In genomic region chr19:42332081-42332736, GRCm38 (mm10) we compare ENCODE assay signal across 10 mouse cellular contexts.
DNase-seq lines count a peak whose midpoint lies in the region; ATAC-seq and TF ChIP-seq lines count a peak whose summit lies in the region.
"Had no signal": no experiment of that assay in that cellular context is flagged by ENCODE, and none has a peak within 500 bp of the region (broad histone marks: within the 10 kb centered on the region; RNA-seq: fewer than 3 reads in every experiment).

No protein-coding gene starts in this region.

- no peak overlapping the region for H3K4me3 ChIP-seq in embryonic facial prominence, embryonic 11.5 days (ENCODE audit: low read depth, low read length)
- H3K4me3 ChIP-seq in embryonic facial prominence, embryonic 10.5 days, result no peak overlapping the region
- H3K4me3 ChIP-seq in left cerebral cortex, adult 2 months, result no peak overlapping the region

- no peaks in the 10 kb centered on the region for H3K27me3 ChIP-seq in embryonic facial prominence, embryonic 11.5 days (ENCODE audit: control insufficient read depth, insufficient read depth, low read length)
- H3K27me3 ChIP-seq in embryonic facial prominence, embryonic 10.5 days (replicated peaks; ENCODE audit: low read depth, poor library complexity, severe bottlenecking), result no peaks in the 10 kb centered on the region

- no peaks in the 10 kb centered on the region for H3K9me3 ChIP-seq in embryonic facial prominence, embryonic 11.5 days (replicated peaks; ENCODE audit: control insufficient read depth, low read length)
- H3K9me3 ChIP-seq in embryonic facial prominence, embryonic 10.5 days, result no peaks in the 10 kb centered on the region

- TF ChIP-seq CTCF in left cerebral cortex, adult 2 months (IDR thresholded peaks at IDR 0.05), result peak; percentile 73
- TF ChIP-seq CTCF in brain, embryonic 14.5 days (IDR thresholded peaks at IDR 0.05; ENCODE audit: borderline replicate concordance, extremely low read depth, insufficient read depth, insufficient read length), result peak; percentile 53; the same call in 1 of the 2 replicates

- H3K36me3 ChIP-seq in embryonic facial prominence, embryonic 11.5 days (replicated peaks; ENCODE audit: control insufficient read depth, insufficient read depth, low read depth, low read length), result no peaks in the 10 kb centered on the region
- H3K36me3 ChIP-seq in embryonic facial prominence, embryonic 10.5 days (replicated peaks), result no peaks in the 10 kb centered on the region

- no peak overlapping the region for H3K9ac ChIP-seq in embryonic facial prominence, embryonic 11.5 days (replicated peaks; ENCODE audit: low read length)

- 59% methylated on average over 9 of the region's 9 CpGs for WGBS in embryonic facial prominence, embryonic 11.5 days
- WGBS in embryonic facial prominence, embryonic 10.5 days, result 57% methylated on average over 9 of the region's 9 CpGs

- no peak for TF ChIP-seq POLR2A in brain, embryonic 14.5 days (IDR thresholded peaks at IDR 0.05; ENCODE audit: borderline replicate concordance, extremely low read depth, insufficient read depth, insufficient read length, poor library complexity, severe bottlenecking)

- H3K4me2 ChIP-seq in embryonic facial prominence, embryonic 11.5 days (ENCODE audit: low read depth, low read length), result no peak overlapping the region

- H3K4me1 ChIP-seq in embryonic facial prominence, embryonic 11.5 days (ENCODE audit: control insufficient read depth, insufficient read depth, low read length), result no peaks in the 10 kb centered on the region
- H3K4me1 ChIP-seq in embryonic facial prominence, embryonic 10.5 days, result no peaks in the 10 kb centered on the region

- DNase-seq in embryonic facial prominence, embryonic 11.5 days (ENCODE audit: low spot score), result peak; percentile 38
- DNase-seq in embryonic facial prominence, embryonic 10.5 days (ENCODE audit: low spot score), result no peak
- DNase-seq in left cerebral cortex, adult 2 months (ENCODE audit: extremely low spot score in 1 of 2, low spot score in 2 of 2), result no peak
- DNase-seq in left cerebral cortex, adult 11 months (ENCODE audit: low spot score), result no peak
- DNase-seq in 416B (ENCODE audit: low read depth), result peak; percentile 5
- peak; percentile 78 for DNase-seq in brain, embryonic 14.5 days (ENCODE audit: low read depth)
- no peak for DNase-seq in urinary bladder, postnatal 10 days (ENCODE audit: low spot score)
- DNase-seq: cerebellum, adult 9-11 months; lung, adult 2 months had no signal

- intact Hi-C loops in left cerebral cortex, adult 2 months (cut with DNase I), result no loop called here

- H3K27ac ChIP-seq in embryonic facial prominence, embryonic 11.5 days (replicated peaks; ENCODE audit: low read depth, low read length), result no peak overlapping the region
- H3K27ac ChIP-seq in embryonic facial prominence, embryonic 10.5 days (replicated peaks), result no peak overlapping the region
- no peak overlapping the region for H3K27ac ChIP-seq in left cerebral cortex, adult 2 months

- no peak for ATAC-seq in embryonic facial prominence, embryonic 11.5 days (replicated peaks; ENCODE audit: insufficient number of reproducible peaks, low FRiP score, low TSS enrichment, low read depth)
- no peak for ATAC-seq in erythroblast, adult 5-6 weeks (replicated peaks; ENCODE audit: low FRiP score, poor library complexity, severe bottlenecking)

Comparison
In these comparisons a context has a peak if more than half of its experiments do, and no peak if none do; other contexts are left out.
1. DNase-seq: peak in embryonic facial prominence, embryonic 11.5 days (single experiment), 416B (single experiment) and brain, embryonic 14.5 days (single experiment); none in embryonic facial prominence, embryonic 10.5 days (single experiment), left cerebral cortex, adult 2 months (0 of 2), left cerebral cortex, adult 11 months (single experiment) and urinary bladder, postnatal 10 days (single experiment).